Mouse (Mus musculus): ENCODE measurements around the gene Agbl2. TPM values are rescaled to one million over a fixed set of nuclear protein-coding genes. Genes with fewer than 3 reads are reported as not detected.

Agbl2 gene
- polyA plus RNA-seq (2014; fragmentation: Illumina TruSeq; extraction: RNeasy Lipid Tissue Mini Kit (QIAGEN cat#74804); ENCODE audit: low read depth, low replicate concordance) = 0.93 TPM

DNA sequence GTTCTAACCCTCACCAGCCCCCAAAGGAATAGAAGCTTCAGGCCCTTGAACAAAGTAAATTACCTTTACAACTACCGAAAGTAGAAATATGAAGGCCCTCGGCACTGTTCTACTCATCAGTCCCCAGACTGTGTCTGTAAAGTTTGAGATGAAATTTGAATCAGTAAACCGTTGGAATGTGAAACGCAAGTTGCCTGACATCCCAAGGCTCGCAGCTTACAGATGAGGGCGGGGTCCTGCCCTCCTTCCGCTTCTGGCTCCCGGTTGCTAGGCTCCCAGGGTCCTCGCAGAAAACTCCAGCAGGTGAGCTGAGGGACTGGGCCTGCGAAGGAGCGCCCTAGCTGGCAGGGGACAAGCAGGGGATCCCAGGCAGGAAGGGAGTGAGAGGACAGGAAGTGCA is at the start of gene Agbl2:
Agbl2 (plus strand) TSS at position 270 of the 400 bp plus-strand sequence.

DNA sequence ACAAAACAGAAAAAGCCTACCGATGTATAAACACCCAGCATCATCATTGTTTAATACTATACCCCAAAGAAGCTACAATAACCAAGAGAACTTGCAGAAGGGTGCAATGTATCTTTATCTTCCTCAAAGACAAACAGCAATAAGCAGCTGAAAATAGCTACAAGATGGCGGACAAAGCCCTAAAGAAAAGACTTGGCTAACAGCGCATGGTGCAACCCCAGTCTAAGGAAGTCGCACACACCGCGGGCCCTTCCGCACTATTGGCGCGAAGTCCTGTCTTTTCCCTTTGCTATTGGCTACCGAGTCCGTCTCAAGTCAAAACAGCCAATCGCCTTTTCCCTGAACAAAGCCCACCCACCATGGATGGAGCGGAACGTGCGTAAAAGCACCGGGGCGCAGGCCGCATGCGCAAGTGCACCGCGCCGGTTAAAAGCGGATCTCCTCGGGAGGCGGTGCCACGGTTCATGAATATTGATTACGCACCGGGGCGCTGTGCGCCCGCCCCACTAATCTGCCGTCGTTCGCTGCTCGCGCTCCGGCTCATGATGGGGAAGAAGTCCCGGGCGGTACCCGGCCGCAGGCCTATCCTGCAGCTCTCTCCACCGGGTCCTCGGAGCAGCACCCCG is 37.4 kb upstream of the Agbl2 start, which contains the start of gene Fnbp4:
Fnbp4 (plus strand) TSS at position 318 of the 626 bp plus-strand sequence.

DNA sequence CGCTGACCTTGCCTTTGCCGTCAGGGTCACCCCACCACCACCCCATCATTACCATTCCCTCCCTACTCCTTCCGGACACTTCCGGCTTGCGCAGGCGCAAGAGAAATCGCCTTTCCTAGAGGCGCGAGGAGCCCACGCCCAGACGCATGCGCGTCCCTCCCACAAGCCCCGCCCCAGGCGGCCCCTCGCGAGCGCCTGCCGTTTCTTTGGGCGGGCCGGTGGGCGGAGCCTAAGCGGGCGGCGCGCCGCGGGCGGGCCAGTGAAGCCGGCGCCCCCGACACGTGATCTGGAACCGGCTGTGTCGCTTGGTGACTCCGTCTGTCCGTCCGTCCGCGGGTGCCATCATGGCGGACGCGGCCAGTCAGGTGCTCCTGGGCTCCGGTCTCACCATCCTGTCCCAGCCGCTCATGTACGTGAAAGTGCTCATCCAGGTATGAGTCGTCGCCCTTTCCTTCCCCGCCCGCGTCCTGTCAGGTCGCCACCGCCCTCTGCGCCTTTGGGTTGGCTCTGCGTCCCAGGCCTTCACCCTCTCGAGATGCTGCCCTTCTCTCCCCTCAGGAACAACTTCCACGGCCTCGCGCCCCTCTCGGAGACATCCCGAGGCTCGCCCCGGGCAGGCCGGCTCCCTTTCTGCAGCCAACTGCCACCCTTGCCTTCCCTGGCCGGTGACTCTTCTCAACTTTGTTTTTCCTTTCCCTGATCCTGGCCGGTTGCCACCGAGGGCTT is 64.6 kb downstream of the Agbl2 start, which contains the start of gene Mtch2:
Mtch2 (plus strand) TSS at position 201 of the 726 bp plus-strand sequence.

Other genes with a start within 250 kb of the Agbl2 start
- gene Ptprj, start 202.1 kb upstream of the Agbl2 start, polyA plus RNA-seq (2014; fragmentation: Illumina TruSeq; extraction: RNeasy Lipid Tissue Mini Kit (QIAGEN cat#74804); ENCODE audit: low read depth, low replicate concordance) = 12.1 TPM
- 31.0 TPM for gene Nup160, start 105.5 kb upstream of the Agbl2 start, polyA plus RNA-seq (2014; fragmentation: Illumina TruSeq; extraction: RNeasy Lipid Tissue Mini Kit (QIAGEN cat#74804); ENCODE audit: low read depth, low replicate concordance)
- 72.8 TPM for gene Fnbp4, start 37.4 kb upstream of the Agbl2 start, polyA plus RNA-seq (2014; fragmentation: Illumina TruSeq; extraction: RNeasy Lipid Tissue Mini Kit (QIAGEN cat#74804); ENCODE audit: low read depth, low replicate concordance)
- 681 TPM for gene Mtch2, start 64.4 kb downstream of the Agbl2 start, polyA plus RNA-seq (2014; fragmentation: Illumina TruSeq; extraction: RNeasy Lipid Tissue Mini Kit (QIAGEN cat#74804); ENCODE audit: low read depth, low replicate concordance)
- not detected for gene C1qtnf4, start 103.1 kb downstream of the Agbl2 start, polyA plus RNA-seq (2014; fragmentation: Illumina TruSeq; extraction: RNeasy Lipid Tissue Mini Kit (QIAGEN cat#74804); ENCODE audit: low read depth, low replicate concordance)
- gene Kbtbd4, start 122.0 kb downstream of the Agbl2 start, polyA plus RNA-seq (2014; fragmentation: Illumina TruSeq; extraction: RNeasy Lipid Tissue Mini Kit (QIAGEN cat#74804); ENCODE audit: low read depth, low replicate concordance) = 16.7 TPM
- gene Ndufs3, start 122.1 kb downstream of the Agbl2 start, polyA plus RNA-seq (2014; fragmentation: Illumina TruSeq; extraction: RNeasy Lipid Tissue Mini Kit (QIAGEN cat#74804); ENCODE audit: low read depth, low replicate concordance) = 213 TPM
- 114 TPM for gene Celf1, start 157.7 kb downstream of the Agbl2 start, polyA plus RNA-seq (2014; fragmentation: Illumina TruSeq; extraction: RNeasy Lipid Tissue Mini Kit (QIAGEN cat#74804); ENCODE audit: low read depth, low replicate concordance)

Data from adrenal gland, adult 10 weeks (tissue).